Mouse (Mus musculus) kidney, postnatal 36 days (tissue): ENCODE data around the gene Kif6.

Experiments
- DNase-seq, 2 experiments: peaks; one replicate each; pipeline ENCODE4 v3.0.0; 2021 to 2022; ENCODE audit warnings: mixed read lengths in 2 of 2

Kif6 gene

DNA sequence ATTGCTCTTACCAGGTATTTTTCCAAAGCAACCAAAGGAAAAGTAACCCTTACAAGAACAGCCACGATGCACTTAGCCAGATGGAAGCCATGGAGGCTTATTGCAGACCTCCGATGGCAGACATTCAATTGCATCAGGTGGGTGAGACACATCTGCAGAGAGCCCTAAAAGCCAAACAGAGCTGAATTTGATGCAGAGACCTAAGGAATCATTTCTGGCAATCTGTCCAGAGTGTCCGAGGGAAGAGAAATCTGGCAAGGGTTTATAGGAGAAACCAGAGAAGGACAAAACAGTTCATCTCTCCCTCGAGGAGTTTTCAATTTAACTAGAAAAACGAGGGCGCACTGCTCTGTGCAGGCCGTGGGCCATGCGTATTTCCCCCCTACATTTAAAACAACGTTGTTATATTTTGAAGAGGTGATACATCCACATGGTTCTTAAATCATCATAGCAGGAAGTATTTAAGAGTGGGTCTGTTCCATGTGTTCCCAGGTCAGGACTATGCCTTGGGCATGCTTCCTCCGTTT is 177.3 kb downstream of the Kif6 start:
- no peak for DNase-seq

DNA sequence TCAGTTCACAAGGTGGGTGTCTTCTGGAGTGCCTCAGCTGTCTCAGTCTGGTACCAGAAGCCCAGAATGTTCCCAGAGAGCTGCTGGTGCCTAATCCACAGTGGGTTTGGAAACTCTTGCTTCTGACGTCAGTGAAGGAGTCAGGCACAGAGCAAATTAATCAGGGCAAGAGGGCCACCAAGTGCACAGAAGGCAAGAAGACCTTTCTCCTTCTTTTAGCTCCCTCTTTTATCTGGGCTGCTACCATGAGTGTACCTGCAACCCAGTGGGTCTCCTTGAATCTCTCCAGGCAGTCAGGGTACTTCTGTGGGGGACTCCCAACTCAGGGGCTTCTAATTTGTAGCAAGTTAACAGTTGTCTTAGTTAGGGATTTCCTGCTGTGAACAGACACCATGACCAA is 178.0 kb downstream of the Kif6 start:
- DNase-seq: no peak

DNA sequence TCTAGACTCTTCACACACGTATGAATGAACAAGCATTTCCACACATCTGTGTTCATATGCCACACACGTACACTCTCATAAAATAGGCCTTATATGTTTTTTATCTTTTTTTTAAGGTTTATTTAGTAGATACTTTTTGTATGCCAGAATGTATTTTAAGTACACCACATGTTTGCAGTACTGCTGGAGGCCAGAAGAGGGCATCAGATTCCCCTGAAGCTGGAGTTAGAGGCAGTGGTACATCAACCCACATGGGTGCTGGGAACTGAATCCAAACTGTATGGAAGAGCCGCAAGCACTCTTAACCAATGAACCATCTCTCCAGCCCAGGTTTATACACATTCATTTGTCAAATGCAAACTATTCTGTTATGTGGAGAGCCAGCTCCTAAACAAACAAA is 179.0 kb downstream of the Kif6 start:
- no peak for DNase-seq

DNA sequence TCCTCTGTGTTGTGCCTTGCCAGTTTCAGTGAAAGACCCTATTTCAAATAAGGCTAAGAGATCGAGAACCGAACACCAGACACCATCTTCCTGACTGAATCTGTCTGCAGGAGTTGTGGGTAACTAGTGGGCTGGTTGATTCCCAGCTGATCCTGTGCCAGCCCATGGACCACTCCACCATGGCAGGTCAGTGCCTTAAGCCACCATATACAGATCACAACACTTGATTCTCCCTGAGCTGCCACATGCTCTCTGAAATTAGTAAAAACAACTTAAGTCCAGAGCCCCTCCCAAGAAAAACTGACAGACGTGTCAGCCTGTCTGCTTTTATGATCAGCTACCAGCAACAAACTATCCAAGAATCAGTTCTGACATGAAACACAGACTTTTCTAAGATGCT is 180.3 kb downstream of the Kif6 start:
- no peak for DNase-seq

DNA sequence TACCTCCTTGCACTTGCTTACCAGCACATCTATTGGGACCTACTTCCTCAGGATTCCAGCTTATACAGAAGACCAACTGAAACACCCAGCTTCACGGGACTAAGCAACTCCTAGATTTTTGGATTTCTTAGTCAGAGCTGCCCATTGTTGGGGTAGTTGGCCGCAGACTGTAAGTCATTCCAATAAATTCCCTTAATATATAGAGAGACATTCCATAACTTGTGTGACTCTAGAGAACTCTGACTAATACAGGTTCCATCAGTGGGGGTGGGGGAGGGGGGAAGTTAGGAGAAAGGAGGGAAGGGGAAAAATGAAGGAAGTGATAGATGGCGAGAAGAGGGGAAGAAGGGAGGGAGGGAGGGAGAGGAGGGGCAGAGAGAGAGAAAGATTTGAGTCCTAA is 181.2 kb downstream of the Kif6 start:
- no peak for DNase-seq

DNA sequence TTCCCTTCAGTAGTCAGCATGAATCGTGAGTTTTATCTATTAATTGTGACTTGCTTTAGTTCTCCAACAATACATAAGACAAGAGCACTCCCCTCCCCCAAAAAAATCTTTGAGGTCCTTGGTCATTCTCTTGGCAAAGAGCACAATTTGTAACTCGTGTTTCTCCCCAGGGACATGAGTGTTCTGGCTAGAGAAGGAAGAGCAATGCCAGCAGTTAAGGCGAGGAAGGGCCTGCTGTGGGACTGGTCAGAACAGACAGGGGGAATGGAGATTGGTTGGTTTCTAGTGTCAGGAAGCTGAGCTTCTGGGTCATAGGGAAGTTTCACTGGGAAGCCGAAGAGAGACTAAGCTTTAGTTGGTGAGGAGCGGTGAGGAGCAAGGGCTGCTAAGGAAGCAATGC is 184.2 kb downstream of the Kif6 start:
- DNase-seq: peak in 1 of 2 experiments; percentile 13

- peak in 1 of 2 experiments; percentile 11 for DNase-seq
Observed at GRCm38 (mm10) chr17:49800157-49800556, 185.2 kb downstream of the Kif6 start.

GRCm38 (mm10) chr17:49807461-49807860 is 192.5 kb downstream of the Kif6 start:
- no peak for DNase-seq

GRCm38 (mm10) chr17:49808712-49809343 is 193.9 kb downstream of the Kif6 start:
- no peak for DNase-seq

DNA sequence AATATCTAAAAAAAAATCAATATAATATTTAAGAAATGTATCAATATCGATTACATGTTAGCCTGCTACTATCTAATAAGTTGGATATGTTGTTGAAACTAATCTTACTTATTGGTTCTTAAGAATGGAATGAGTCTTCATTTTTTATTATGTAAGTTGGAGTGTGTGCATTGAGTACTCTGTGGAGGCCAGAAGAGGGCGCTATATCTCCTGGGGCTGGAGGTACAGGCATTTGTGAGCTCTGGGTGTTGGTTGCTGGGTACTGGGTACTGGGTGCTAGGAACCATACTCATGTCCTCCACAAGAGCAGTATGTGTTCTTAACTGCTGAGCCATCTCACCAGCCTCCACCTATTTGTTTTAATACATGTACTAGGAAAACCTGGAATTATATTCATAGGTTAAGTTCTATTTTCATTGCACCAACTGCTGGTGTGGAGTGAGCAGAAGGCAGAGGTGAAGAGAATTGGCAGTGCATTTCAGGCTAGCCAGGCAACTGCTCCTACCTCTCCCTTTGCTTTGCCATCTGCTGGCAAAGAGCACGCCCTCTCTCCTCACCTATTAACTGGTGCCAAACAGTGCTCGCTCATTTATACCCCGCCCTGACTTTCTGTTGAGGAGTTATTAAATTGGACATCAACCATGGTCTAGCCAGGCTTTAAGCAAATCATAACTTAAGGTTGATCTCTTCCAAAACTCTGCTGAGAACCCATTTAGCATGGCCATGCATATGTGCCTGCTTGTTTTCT is 199.1 kb downstream of the Kif6 start:
- DNase-seq: no peak

- DNase-seq: no peak
Observed at GRCm38 (mm10) chr17:49816067-49816565, 201.2 kb downstream of the Kif6 start.

GRCm38 (mm10) chr17:49816703-49817102 is 201.8 kb downstream of the Kif6 start:
- no peak for DNase-seq

DNA sequence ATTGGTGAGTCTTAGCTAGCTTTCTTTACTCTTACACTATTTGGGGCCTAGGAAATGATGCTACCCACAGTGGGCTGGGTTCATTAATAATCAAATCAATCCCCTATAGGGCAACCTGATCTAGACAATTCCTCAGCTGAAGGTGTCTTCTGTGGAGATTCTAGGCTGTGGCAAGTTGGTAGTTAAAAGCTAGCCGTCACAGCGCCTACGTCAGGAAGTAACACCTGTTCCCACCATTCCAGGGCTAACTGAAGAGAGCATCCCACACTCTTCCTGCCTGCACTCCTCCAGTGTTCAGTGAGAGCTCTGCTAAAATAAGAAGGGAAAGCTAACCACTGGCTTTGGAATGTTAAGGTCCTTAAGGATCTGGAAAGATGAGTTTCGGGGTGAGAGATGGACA is 205.3 kb downstream of the Kif6 start:
- no peak for DNase-seq

- no peak for DNase-seq
Observed at GRCm38 (mm10) chr17:49824142-49824840, 209.4 kb downstream of the Kif6 start.

- no peak for DNase-seq
Observed at GRCm38 (mm10) chr17:49824841-49825450, 210.0 kb downstream of the Kif6 start.

- DNase-seq: no peak
Observed at GRCm38 (mm10) chr17:49825831-49826230, 210.9 kb downstream of the Kif6 start.

GRCm38 (mm10) chr17:49831745-49832144 is 216.8 kb downstream of the Kif6 start:
- DNase-seq: no peak

DNA sequence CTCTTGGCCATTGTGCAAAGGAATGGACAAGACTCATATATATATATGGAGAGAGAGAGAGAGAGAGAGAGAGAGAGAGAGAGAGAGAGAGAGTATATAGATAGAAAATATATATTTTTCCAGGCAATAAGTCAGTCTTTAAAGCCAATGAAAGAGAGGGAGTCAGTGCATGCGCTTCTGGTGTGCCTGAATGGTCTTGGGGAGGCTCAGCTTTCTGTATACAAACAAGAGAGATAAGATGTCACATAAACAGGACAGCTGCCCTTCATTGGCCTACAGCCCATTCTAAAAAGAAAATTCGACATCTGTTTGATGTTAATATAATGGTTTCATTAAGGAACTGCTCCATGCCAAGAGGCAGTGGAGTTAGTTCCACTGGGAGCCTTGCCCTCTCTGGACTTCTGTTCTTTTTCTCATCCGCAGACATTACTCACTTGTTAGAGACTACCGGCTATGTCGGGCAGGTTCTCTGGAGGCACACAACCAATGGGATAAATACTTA is 219.2 kb downstream of the Kif6 start:
- DNase-seq: no peak

DNA sequence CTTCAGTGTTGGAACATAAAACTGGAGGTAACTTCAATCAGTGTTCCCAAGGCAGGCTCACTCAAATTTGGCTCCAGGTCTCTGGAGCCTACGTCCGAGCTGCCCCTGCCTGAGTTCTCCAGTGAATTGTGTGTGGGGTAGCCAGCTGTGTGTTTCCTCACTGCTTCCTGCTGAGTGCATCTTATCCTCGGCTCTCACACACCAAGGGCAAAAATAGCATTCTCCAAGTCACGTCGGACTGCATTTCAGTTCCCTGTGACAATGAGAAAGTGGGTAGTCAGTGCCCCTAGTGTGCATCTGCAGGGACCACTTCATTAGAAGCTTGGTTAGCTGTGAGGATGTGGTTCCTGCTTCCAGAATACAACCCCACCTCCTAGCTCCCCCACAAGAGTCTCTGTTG is 222.5 kb downstream of the Kif6 start:
- no peak for DNase-seq

GRCm38 (mm10) chr17:49839243-49839642 is 224.3 kb downstream of the Kif6 start:
- DNase-seq: no peak

DNA sequence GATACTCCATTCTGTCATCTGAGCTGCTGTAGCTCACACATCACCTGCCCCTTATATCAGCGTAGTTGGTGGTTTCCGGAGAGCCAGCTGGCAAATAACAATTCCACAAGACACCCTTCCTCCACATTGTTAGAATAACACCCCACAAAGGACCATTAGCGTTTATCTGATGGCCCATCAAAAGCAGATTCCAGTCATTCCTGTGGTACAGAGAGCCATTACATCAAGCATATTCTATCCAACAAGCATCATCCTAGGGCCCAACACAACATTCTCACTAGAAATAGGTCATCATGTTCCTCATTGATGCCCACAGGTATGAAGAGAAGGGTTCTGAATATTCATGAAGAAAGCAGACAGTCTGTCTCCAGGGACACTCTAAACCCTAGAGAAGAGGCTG is 236.3 kb downstream of the Kif6 start:
- DNase-seq: no peak

DNA sequence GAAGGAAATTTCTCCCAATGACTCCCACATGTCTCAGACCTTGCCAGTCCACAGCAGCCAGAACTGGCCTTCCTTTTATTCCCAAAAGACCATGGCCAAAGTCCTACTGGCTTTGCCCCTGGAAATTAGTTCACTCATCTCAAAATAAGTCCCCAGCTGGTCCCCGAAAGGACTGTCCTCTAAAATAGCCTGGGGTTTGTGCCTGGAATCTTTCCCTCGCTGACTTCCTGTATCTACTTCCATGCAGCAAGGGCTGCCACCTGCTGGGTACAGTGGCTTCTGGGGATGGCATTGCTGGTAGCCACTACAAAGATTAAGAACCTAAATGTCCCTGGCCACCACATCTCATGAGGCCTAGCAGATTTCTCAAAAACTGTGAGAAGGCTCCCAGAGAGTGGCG is 237.2 kb downstream of the Kif6 start:
- DNase-seq: peak; percentile 24 to 55

GRCm38 (mm10) chr17:49855785-49856184 is 240.8 kb downstream of the Kif6 start:
- DNase-seq: no peak
